Mouse (Mus musculus) mature B cell (primary cell): ENCODE results near the gene Atg16l2.

Experiments
- in situ Hi-C: fragments of 300-500 bp; cut with MboI; formaldehyde crosslinking; loops from 2 replicates; pipeline ENCODE4 v1.14.3; 2019

The Atg16l2 gene

DNA sequence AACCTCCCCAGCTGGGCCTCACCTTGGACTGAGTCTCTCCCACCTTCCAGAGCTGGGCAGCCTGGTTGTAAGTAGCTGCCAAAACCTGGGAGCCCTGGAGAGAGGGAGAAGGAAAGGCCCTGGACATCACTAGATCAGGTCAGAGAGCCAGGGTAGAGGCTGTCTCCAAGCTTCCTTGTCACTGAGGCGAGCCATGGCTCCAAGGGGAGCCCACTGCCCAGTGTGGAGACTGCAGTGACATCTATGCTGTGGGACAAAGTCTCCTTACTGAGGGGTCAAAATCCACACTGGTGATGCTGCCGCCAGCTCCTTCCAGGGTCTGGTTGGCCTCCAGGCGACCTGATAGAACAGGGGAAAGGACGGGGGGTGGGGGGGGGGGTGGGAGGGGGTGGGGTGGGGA is 10.0 kb downstream of the Atg16l2 start:
- in situ Hi-C loops = no loop called here

DNA sequence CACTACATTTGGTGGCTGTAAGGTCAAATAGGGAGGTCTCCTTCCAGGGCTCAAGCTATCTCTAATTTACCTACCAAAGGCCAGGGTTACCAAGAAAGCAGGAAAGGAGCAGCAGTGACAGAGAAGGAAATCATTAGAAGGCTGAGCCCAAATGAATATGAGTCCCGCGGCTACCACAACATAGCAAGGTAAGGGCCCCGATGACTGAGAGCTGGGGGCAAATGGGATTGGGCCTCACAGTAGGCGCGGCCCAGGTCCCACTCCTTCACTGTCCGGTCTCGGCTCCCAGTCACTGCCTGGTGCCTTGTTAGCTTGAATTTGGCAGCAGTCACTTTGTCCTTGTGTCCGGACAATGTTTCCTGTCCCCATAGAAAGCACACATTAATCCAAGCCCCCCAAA is 10.4 kb downstream of the Atg16l2 start:
- in situ Hi-C loops = no loop called here

DNA sequence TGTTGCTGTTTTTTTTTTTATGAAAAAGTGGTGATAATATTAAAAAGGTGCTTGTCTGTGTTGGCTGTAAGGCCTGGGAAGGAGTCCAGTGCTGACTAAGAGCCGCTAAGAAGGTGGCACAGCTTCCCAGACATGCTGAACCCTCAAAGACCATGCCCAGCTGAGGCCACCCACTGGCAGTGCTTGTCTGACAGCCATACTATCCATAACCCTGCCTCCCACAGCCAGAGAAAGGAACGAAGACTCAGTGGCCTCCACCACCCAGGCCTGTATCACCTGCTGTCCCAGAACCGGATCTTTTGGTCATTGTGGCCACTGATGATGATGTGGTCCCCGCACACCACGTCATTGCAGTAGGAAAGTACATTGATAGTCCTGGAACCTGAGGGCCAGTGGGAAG is 10.8 kb downstream of the Atg16l2 start:
- in situ Hi-C loops = no loop called here

DNA sequence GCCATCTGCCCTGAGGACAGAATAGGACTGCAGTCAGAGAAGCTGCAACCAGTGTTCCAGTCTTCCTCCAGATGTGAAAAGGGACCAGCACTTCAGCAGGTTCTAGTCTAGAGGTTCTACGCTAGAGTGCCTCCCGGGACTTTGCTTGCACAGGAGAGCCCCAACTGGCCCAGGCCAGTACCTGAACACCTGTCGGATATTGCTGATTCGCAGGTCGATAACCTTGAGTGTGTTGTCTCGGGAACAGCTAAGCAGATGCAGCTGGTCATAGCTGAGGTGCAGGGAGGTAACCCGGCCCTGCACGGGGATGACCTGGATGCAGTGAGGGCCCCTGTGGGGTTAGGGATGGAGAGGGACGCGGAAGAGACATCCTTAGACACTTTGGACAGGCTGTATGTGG is 11.7 kb downstream of the Atg16l2 start:
- in situ Hi-C loops = no loop called here

DNA sequence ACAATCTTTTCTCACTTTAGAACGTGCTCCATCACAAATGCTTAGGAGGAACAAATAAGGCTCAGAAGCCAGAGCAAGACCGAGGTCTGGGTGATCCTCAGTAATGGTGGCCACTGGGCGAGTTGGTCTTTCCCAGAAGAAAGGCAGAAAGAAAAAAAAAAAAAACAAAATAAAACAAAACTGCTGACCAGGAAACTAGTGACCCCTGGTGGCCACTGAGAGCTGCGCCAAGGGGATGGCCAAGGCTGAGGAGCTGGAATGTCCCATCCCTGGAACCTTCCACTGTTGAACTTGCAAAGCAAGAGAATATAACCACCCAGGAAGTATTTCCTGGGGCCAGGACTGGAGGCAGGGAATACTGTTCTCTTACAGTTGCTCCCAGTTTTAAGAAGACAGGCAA is 13.6 kb downstream of the Atg16l2 start:
- in situ Hi-C loops = no loop called here

DNA sequence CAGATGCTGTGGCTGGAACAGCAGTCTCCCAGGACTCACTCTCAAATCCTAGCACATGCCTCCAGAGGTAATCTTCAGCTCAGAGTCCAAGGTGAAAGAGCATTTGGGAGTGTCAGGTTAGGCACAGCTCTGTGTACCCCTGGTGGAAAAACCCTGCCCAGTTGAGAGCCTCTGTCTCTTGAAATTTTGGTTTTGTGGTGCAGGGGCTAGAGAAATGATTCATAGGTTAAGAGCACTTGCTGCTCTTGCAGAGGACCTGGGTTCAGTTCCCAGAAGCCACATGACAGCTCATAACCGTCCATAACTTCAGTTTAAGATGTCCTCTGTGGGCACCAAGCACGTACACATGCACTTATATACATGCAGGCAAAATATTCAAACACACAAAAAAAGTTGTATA is 14.2 kb downstream of the Atg16l2 start:
- in situ Hi-C loops = no loop called here

DNA sequence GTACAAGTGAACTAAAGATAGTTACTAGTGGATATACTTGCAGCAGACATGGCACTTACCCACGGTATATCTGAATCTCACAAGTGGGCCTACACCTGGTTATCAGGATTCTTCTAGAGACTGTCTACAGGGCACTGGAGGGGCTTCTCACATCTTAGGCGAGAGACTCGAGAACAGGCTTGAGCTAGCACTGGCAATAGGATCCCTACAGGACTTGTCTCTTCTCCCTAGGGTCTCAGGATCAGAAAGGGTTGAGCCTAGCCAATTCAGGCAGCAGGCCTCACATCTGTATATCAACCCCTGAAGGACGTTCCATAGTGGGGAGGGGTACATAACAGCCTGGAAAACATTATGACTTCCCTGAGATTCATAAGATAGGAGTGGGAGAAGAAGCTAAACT is 15.2 kb downstream of the Atg16l2 start:
- in situ Hi-C loops = no loop called here

DNA sequence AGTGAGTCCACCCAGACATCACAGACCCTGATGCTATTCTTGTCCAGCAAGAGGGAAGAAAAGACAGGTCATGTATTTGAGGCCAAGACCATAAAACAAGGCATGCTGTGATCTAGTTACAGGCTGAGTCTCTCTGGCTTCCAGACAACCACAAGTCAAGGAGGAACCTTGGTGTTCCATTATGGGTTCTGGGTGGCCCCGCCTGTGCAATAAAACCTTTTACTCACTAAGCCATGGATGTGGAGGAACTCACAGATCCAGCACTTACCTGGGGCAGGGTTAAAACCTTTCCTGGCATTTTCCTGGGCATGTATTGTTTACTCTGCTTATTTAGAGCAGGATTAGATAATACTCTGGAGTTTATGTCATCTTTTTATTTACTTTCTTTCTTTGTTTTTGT is 17.5 kb downstream of the Atg16l2 start:
- in situ Hi-C loops = no loop called here

DNA sequence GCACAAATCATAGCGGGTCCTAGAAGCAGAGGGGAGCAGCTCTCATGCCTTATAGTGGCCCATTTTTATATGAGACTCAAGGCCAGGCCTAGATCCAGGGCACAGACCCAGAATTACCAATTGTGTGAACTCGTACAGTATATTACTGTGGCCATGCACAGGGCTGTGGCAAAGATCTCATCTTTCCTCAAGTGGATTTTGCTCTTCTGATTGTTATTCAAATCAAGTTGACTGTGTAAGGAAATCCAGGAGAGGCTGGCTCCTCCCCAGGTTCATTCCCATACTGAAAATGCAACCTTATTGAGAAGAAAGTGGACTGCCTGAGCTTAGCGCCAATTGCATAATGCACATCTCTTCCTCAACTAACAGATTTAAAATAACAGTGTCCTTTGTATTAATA is 19.3 kb downstream of the Atg16l2 start:
- in situ Hi-C loops = no loop called here

DNA sequence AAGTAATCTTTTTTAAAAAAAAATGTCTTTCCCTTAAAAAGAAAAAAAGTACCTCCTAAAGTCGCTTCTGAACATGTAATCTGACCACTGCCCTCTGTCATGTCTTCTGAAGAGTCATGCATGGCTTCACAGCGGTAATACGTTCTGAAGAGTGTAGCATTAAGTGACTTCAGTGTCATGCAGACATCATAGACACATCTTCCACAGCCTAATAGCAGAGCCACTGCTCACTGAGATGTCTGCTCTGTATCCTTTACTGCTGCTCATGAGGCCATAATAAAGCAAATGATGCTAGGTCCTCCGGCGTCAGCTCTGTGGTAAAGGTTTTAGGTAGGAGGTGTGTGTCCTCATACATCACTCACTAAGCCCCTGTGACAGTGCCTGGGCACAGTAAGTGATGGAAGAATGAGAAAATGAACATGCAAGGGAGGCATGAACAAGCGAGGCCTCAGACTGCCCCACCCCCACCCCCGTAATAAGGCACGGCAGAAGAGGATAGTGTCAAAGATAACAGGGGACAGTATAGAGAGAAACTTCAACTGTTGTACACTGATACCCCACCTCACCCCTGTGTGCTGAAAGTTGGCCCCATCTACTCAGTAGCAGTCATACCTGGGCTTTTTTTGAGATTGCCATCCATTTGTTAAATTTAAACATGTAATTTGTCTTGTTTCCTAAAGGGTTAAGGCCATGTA is 29.4 kb downstream of the Atg16l2 start:
- in situ Hi-C loops = no loop called here

DNA sequence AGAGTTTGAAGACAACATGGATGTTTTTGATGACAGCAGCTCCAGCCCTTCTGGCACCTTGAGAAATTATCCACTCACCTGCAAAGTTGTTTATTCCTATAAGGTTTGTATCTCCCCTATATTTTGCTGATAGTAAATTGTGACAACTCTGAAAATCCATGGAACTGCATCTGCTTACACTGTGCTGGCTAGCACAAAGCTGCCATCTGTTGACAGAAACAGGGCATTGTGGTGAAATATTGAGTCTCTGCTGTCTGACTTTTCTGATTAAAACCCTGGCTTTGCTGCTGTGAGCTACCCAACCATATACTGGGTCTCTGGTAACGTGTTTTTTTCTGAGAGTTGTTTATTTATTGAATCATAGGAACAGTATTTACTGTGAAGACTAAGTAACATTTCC is 30.4 kb downstream of the Atg16l2 start:
- in situ Hi-C loops = no loop called here

DNA sequence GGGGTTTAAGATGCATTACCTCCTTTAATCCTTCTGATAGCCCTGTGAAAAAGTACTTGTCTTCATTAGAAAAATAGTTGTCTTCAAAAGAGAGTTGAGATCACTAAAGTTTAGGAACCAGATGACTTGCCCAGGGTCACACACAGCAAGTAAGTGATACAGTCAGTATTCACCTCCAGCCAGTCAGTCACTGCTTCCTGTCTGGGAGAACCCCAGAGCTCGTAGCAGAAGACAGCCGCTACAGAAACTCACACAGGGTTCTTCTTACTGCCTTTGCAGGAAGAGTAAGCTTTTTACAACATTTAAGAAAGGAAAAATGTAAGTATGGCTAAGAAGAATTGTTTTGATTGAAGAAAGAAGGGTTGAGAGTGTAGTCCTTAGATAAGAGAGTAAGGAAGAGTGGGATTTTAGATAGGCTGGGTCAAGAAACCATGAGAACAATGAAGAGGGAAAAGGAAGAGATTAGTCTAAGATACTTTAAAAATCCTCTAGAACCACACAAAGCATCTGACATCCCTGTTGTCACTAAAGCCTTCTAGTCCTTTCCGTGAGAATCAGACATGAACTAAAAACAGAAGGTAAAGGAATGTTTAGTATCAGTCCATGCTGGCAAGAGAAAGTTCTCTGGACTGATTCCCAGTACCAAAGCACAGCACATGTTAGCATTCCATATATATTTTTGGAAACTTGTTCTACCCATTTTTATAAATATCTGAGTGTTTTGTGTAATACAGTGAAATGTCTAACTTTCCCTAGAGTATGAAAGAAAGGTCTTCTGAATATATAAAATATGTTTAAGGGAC is 34.4 kb downstream of the Atg16l2 start:
- in situ Hi-C loops = no loop called here

DNA sequence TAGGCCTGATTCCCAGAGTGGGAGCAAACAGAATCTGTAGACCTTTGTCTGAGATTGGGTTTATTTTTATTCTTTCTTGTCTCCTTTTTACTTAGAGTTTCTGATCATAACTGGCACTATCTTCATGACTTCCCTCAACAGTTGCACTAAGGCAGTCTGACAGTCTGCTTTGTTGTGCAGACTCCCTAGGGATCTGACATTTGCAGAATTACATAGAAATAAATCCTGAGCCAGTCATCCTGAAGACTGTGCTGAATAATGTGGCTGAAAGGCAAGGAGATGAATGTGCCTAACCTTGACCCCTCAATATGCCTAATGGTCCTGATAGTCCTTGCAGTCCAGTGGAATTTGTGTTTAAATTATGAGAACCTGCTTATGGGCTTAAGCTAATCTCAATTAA is 38.5 kb downstream of the Atg16l2 start:
- in situ Hi-C loops = no loop called here

DNA sequence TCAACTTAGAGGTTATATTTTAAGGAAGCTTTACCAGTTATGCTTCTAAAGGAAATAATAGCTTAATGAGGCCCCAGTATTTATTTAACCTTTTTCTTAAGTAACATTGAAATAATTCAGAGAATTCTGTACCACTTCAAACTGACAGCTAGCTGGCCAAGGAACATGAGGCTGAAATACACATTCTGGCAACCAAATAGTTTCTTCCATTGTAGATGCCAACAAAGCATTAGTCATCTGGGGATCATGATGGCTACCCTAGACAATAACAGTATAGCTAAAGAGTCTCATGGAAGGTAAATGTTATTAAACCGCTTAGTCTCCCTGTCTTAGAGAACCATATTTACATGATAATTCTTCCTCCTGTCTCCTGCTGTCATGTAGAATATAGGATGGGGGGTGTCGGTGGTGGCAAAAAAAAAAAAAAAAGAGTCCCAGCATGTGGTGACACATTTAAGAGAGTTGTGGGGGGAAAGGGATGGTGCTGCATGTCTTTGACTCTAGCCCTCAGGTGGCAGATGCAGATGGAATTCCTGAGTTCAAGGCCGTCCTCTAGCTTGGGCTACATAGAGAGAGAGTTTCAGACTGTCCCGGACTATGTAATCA is 40.0 kb downstream of the Atg16l2 start:
- in situ Hi-C loops = no loop called here

DNA sequence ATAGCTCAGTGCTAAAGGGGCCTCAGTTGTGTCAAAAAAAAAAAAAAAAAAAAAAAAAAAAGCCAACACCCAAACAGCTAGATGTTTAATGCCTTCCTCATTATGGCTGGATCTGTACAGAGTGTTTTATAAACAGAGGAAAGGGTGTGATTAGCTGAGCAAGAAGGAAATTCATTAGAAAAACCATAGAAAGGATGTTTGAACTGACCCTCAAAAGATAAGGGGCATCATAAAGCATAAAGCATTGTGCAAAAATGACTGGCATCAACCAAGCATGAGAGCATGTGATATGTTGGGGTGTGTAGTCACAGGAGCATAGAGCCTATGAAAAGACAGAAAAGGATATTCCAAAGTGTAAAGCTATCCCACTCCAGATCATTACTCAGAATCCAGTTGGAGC is 43.6 kb downstream of the Atg16l2 start:
- in situ Hi-C loops = no loop called here

DNA sequence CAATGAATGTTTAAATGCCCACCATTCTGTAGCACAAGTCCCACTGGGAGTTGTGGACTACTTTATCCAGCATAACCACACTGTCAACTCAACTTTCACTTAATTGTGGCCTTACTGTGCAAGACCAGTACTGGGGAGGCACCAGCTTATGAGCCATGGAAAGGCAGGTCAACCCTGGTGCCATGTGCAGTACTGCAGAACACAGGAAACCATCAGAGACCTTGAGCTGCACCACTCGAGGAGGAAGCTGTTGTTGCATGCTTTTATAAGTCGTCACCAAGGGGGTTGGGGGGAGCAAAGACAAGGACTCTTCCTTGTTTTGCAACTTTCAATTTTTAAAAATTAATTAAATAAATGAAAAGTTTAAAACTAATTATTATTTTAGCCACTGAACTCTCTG is 49.0 kb downstream of the Atg16l2 start:
- in situ Hi-C loops = no loop called here

DNA sequence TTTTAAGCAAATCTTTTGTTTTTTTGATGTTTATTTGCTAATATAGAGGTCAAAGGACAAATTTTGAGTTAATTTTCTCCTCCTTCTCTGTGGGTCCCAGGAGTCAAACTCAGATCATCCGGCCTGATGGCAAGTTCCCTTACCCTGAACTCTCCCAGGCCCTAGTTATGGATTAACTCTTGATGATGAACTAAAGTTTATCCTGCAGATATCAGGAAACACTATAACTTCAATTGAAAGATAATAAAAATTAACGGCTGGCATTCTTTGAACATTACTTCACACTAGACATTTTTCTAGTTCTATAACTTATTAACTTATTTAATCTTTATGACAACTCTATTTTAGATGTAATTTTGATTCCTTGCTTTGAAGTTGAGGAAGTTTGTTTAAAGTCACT is 52.9 kb downstream of the Atg16l2 start:
- in situ Hi-C loops = no loop called here

DNA sequence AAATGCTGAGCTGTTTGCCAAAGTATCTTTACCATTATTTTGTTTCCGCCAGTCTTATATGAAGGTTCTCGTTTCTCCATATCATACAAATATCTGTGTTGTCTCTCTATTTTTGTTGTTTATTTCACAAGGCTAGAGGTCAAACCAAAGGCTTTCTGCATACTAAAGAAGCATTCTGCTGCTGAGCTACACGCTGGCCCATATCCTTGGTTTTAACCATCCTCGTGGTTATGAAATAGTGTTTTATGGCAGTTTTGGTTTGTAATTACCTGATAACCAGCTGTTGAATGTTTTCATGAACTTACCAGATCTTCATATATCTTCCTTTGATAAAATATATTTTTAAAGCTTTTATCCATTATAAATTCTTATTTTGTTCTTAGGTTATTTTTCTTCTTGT is 53.3 kb downstream of the Atg16l2 start:
- in situ Hi-C loops = no loop called here

DNA sequence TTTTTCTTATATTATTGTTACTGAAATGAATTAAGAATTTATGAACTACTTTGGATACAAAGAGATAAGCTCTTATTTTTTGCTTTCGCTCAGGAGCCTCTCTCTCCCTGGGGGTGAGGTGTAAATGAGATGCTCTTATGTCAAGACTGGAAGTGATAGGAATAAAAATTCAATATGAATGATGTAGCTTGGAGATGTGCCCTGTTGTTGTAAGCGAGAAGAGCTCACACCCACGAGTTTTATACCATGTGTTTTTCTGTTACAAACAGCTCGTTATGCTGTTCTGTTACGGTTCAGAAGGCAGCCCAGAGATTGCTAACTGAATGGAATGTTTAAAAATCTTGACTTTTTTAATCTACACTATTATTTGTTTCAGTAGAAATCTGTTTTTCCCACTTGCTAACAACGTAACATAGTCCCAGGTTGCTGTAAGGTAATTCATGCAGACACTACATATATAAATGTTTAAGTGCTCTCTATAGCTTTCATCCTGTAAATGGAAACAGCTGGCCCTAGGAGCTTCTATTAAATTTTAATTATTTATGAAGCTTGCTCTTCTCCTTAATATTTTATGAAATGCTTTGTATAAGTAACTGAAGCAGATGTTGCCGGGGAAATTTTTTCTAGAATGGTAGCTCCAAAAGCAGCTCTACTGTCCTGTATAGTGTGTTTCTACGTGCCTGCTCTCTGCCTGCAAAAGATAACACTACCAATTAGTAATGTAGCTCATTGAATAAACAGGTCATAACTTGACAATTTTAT is 65.2 kb downstream of the Atg16l2 start:
- in situ Hi-C loops = no loop called here

DNA sequence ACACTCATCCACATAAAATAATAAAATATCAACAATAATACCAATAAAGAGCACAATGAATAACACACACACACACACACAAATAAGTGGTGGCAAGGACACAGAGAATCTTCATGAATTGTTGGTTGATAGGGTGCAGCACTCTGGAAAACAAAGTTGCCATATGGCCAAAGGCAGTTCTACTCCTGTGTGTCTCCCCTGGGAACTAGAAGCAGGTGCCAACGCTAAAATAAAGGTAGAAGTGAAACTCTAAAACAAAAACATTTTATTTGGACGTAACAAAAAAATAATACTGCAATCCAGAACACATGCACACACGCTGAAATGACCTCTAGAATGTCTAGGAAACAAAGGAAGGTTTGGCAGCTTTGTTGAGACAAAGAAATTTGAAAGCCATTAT is 69.3 kb downstream of the Atg16l2 start:
- in situ Hi-C loops = no loop called here

DNA sequence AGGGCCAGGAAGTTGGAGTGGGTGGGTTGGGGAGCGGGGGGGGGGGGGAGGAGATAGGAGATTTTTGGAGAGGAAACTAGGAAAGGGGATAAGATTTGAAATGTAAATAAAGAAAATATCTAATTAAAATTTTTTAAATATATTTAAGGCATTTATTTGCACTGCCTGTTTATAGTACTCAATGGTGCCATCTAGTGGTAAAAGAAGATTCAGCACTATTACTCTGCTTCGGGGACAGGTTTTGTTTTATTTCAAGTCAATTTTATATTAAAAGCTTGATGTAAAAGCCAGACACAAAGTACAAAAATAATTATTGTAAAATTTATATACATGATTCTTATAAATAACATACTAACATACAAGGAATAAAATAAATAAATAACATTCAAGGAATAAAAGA is 70.6 kb downstream of the Atg16l2 start:
- in situ Hi-C loops = no loop called here

DNA sequence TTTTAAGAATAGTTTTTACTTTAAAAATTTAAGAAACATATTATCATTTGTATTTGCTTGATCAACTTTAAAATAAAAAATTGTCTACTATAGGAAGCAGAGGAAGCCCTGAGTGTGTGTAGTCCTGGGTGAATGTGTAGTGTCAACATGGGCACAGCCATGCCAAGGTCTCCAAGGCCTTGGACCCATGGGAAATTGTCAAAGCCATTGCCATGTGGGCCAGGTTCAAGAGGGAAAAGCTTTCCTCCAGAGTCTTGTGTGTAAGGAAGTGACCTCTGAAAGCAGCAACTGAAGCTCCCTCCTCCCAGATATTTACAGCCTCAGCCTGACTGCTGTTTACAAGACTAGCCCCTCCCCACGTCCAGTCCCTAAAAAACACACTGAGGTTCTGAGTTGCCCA is 72.7 kb downstream of the Atg16l2 start:
- in situ Hi-C loops = no loop called here

DNA sequence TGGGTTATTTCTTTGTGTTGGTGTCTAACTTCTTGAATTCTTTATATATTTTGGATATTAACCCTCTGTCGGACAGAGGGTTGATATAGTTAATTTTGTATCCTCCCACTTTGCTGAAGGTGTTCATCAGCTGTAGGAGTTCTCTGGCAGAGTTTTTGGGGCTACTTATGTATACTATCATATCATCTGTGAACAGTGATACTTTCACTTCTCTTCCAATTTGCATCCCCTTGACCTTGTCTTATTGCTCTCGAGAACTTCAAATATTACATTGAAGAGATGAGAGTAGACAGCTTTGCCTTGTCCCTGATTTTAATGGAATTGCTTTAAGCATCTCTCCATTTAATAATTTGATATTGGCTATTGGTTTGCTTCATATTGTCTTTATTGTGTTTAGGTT is 78.5 kb downstream of the Atg16l2 start:
- in situ Hi-C loops = no loop called here
